Mouse (Mus musculus) embryonic fibroblast, embryonic 13.5 days (primary cell): ENCODE data around the gene Cdh24.

ENCODE experiments used
- CTCF ChIP-seq: IDR thresholded peaks from 2 replicates; pipeline ENCODE4 v1.5.1; 2011; ENCODE audit warnings: mild to moderate bottlenecking, control low read depth, low read length, moderate library complexity, borderline replicate concordance; ENCODE audit not compliant: insufficient read depth
- POLR2A ChIP-seq: IDR thresholded peaks from 2 replicates; pipeline ENCODE4 v1.6.1; 2011; ENCODE audit warnings: low read depth, mild to moderate bottlenecking, control low read depth, low read length, moderate library complexity

DNA sequence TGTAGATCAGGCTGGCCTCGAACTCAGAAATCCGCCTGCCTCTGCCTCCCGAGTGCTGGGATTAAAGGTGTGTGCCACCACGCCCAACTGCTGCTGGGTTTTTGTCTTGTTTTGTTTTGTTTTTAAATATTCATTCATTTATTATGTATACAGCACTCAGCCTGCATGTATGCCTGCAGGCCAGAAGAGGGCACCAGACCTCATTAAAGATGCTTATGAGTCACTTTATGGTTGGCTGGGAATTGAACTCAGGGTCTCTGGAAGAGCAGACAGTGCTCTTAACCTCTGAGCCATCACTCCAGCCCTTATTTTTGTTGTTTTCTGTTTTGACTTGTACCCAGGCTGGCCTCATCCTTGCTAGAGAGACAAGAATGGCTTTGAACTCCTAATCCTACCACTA is 31.2 kb downstream of the Cdh24 start:
- TF ChIP-seq CTCF: peak; percentile 28; the same call in 1 of the 2 replicates
- TF ChIP-seq POLR2A: no peak
